In genomic region chr11:50210505-50211151, GRCm38 (mm10) we compare ENCODE assay signal across 8 mouse cellular contexts. TPM values are rescaled to one million over a fixed set of nuclear protein-coding genes. Genes with fewer than 3 reads are reported as not detected.
A peak's percentile ranks its signal among the peaks of the same experiment; 100 is the strongest.
DNase-seq lines count a peak whose midpoint lies in the region; ATAC-seq and TF ChIP-seq lines count a peak whose summit lies in the region.

Gene Sqstm1 (minus strand): TSS chr11:50210827.
Gene Mgat4b (plus strand): TSS chr11:50210890.

- TF ChIP-seq POLR2A in bone marrow, adult 2 months (IDR thresholded peaks at IDR 0.05; ENCODE audit: borderline replicate concordance, control insufficient read depth, low read depth, low read length) = peak; percentile 98
- peak; percentile 98 for TF ChIP-seq POLR2A in heart, adult 2 months (IDR thresholded peaks at IDR 0.05; ENCODE audit: insufficient read depth, low read depth, low read length)
- TF ChIP-seq POLR2A in kidney, adult 2 months (IDR thresholded peaks at IDR 0.05; ENCODE audit: low read depth, low read length) = peak; percentile 95

- peak within 1 kb of the TSS; percentile 92 for H3K4me3 ChIP-seq in bone marrow, adult 2 months (replicated peaks; ENCODE audit: control insufficient read depth, low read depth, low read length)
- H3K4me3 ChIP-seq in embryonic facial prominence, embryonic 14.5 days (ENCODE audit: low read depth, low read length) = peak within 1 kb of the TSS; percentile 96
- peak within 1 kb of the TSS; percentile 98 for H3K4me3 ChIP-seq in heart, adult 2 months
- H3K4me3 ChIP-seq in kidney, adult 2 months (ENCODE audit: insufficient read depth, low read depth, low read length) = peak within 1 kb of the TSS; percentile 87
- peak within 1 kb of the TSS; percentile 86 for H3K4me3 ChIP-seq in limb, embryonic 13.5 days
- H3K4me3 ChIP-seq in midbrain, embryonic 14.5 days (replicated peaks; ENCODE audit: low read depth, low read length) = peak within 1 kb of the TSS; percentile 87

- H3K4me2 ChIP-seq in embryonic facial prominence, embryonic 14.5 days (ENCODE audit: low read depth, low read length) = peak within 1 kb of the TSS; percentile 60
- H3K4me2 ChIP-seq in limb, embryonic 13.5 days (replicated peaks) = peak within 1 kb of the TSS; percentile 71
- peak within 1 kb of the TSS; percentile 72 for H3K4me2 ChIP-seq in midbrain, embryonic 14.5 days (ENCODE audit: low read length)

- H3K9me3 ChIP-seq in embryonic facial prominence, embryonic 14.5 days (ENCODE audit: control insufficient read depth, low read length) = no peaks in the 10 kb centered on the region
- H3K9me3 ChIP-seq in limb, embryonic 13.5 days = no peaks in the 10 kb centered on the region
- H3K9me3 ChIP-seq in midbrain, embryonic 14.5 days (ENCODE audit: control insufficient read depth, low read length) = no peaks in the 10 kb centered on the region

- no peak for TF ChIP-seq CTCF in bone marrow, adult 2 months (IDR thresholded peaks at IDR 0.05; ENCODE audit: control insufficient read depth, insufficient read depth, low read length)
- TF ChIP-seq CTCF in heart, adult 2 months (IDR thresholded peaks at IDR 0.05) = peak; percentile 19; the same call in 1 of the 2 replicates
- no peak for TF ChIP-seq CTCF in kidney, adult 2 months (conservative IDR thresholded peaks at IDR 0.05; ENCODE audit: insufficient read depth, insufficient read length, low read depth, low read length)

- peak within 1 kb of the TSS; percentile 100 for H3K27ac ChIP-seq in bone marrow, adult 2 months (ENCODE audit: control insufficient read depth, insufficient read depth, low read depth, low read length, poor library complexity)
- H3K27ac ChIP-seq in embryonic facial prominence, embryonic 14.5 days (replicated peaks; ENCODE audit: low read depth, low read length) = peak within 1 kb of the TSS; percentile 99
- peak within 1 kb of the TSS; percentile 100 for H3K27ac ChIP-seq in heart, adult 2 months
- peak within 1 kb of the TSS; percentile 97 for H3K27ac ChIP-seq in kidney, adult 2 months (ENCODE audit: insufficient read depth, low read depth, low read length)
- peak within 1 kb of the TSS; percentile 96 for H3K27ac ChIP-seq in limb, embryonic 13.5 days
- H3K27ac ChIP-seq in midbrain, embryonic 14.5 days (replicated peaks; ENCODE audit: low read depth, low read length) = peak within 1 kb of the TSS; percentile 96

- peak; percentile 77 for ATAC-seq in embryonic facial prominence, embryonic 14.5 days (ENCODE audit: low read depth)
- ATAC-seq in limb, embryonic 13.5 days (ENCODE audit: low FRiP score, low read depth) = peak; percentile 71
- ATAC-seq in midbrain, embryonic 14.5 days (ENCODE audit: low FRiP score, low TSS enrichment) = peak; percentile 80

- no peaks in the 10 kb centered on the region for H3K27me3 ChIP-seq in embryonic facial prominence, embryonic 14.5 days (replicated peaks; ENCODE audit: control insufficient read depth, insufficient read depth, low read length)
- no peaks in the 10 kb centered on the region for H3K27me3 ChIP-seq in heart, adult 2 months (ENCODE audit: control insufficient read depth, insufficient read depth, low read length)
- no peaks in the 10 kb centered on the region for H3K27me3 ChIP-seq in kidney, adult 2 months (replicated peaks; ENCODE audit: control insufficient read depth, insufficient read depth, low read length)
- no peaks in the 10 kb centered on the region for H3K27me3 ChIP-seq in limb, embryonic 13.5 days
- H3K27me3 ChIP-seq in midbrain, embryonic 14.5 days (ENCODE audit: control insufficient read depth, insufficient read depth, low read length) = no peaks in the 10 kb centered on the region

- intact Hi-C loops in heart, adult 2 months (cut with DNase I) = loop anchor here (2.0 kb wide), 1 partner anchor 14 kb away; no protein-coding TSS in a partner anchor

- H3K4me1 ChIP-seq in bone marrow, adult 2 months (ENCODE audit: control insufficient read depth, insufficient read depth, low read length) = no peaks in the 10 kb centered on the region
- H3K4me1 ChIP-seq in embryonic facial prominence, embryonic 14.5 days (ENCODE audit: control insufficient read depth, insufficient read depth, low read length) = peaks cover 14% of the 10 kb centered on the region; the same call in 1 of the 2 replicates
- peaks cover 18% of the 10 kb centered on the region for H3K4me1 ChIP-seq in heart, adult 2 months (ENCODE audit: control insufficient read depth, insufficient read depth, low read length)
- peaks cover 51% of the 10 kb centered on the region for H3K4me1 ChIP-seq in kidney, adult 2 months (ENCODE audit: control insufficient read depth, insufficient read depth, low read length)
- peaks cover 17% of the 10 kb centered on the region for H3K4me1 ChIP-seq in limb, embryonic 13.5 days
- H3K4me1 ChIP-seq in midbrain, embryonic 14.5 days (ENCODE audit: control insufficient read depth, insufficient read depth, low read length) = peaks cover 21% of the 10 kb centered on the region

- H3K36me3 ChIP-seq in embryonic facial prominence, embryonic 14.5 days (ENCODE audit: control insufficient read depth, insufficient read depth, low read length) = peaks cover 26% of the 10 kb centered on the region
- H3K36me3 ChIP-seq in heart, adult 2 months (ENCODE audit: control insufficient read depth, insufficient read depth, low read length) = peaks cover 18% of the 10 kb centered on the region
- peaks cover 15% of the 10 kb centered on the region; the same call in 1 of the 2 replicates for H3K36me3 ChIP-seq in kidney, adult 2 months (ENCODE audit: control insufficient read depth, insufficient read depth, low read length)
- peaks cover 26% of the 10 kb centered on the region for H3K36me3 ChIP-seq in limb, embryonic 13.5 days
- peaks cover 21% of the 10 kb centered on the region for H3K36me3 ChIP-seq in midbrain, embryonic 14.5 days (ENCODE audit: control insufficient read depth, insufficient read depth, low read length)

- under 1% methylated on average over 48 of the region's 48 CpGs for WGBS in bone marrow, adult 2 months
- WGBS in embryonic facial prominence, embryonic 14.5 days = 2% methylated on average over 39 of the region's 48 CpGs
- under 1% methylated on average over 48 of the region's 48 CpGs for WGBS in heart, adult 2 months
- WGBS in kidney, adult 2 months = under 1% methylated on average over 48 of the region's 48 CpGs
- WGBS in limb, embryonic 13.5 days = under 1% methylated on average over 48 of the region's 48 CpGs
- under 1% methylated on average over 48 of the region's 48 CpGs for whole genome bisulfite sequencing in midbrain, embryonic 14.5 days

- H3K79me2 ChIP-seq in heart, adult 2 months (replicated peaks; ENCODE audit: control insufficient read depth, insufficient read depth, low read length) = no peaks in the 10 kb centered on the region

- peak; percentile 88 for DNase-seq in 416B (ENCODE audit: low read depth)
- peak; percentile 83 for DNase-seq in embryonic facial prominence, embryonic 14.5 days (ENCODE audit: low spot score)
- peak; percentile 90 to 93 for DNase-seq in heart, adult 2 months
- peak; percentile 85 for DNase-seq in kidney, adult 2 months
- peak; percentile 92 for DNase-seq in midbrain, embryonic 14.5 days
- DNase-seq in spleen, adult 12 weeks (ENCODE audit: low spot score) = peak; percentile 78

- TF ChIP-seq EP300 in heart, adult 2 months (IDR thresholded peaks at IDR 0.05; ENCODE audit: insufficient read depth, low read depth, low read length) = peak; percentile 5; the same call in 1 of the 2 replicates

- peak within 1 kb of the TSS; percentile 96 for H3K9ac ChIP-seq in embryonic facial prominence, embryonic 14.5 days (ENCODE audit: low read depth, low read length)
- H3K9ac ChIP-seq in heart, adult 2 months (ENCODE audit: low read depth, low read length) = peak within 1 kb of the TSS; percentile 98
- peak within 1 kb of the TSS; percentile 97 for H3K9ac ChIP-seq in limb, embryonic 13.5 days
- peak within 1 kb of the TSS; percentile 92 for H3K9ac ChIP-seq in midbrain, embryonic 14.5 days (replicated peaks; ENCODE audit: low read length)

RNA-seq across cellular contexts. Expression of gene Sqstm1, which starts in this region (rescaled TPM):
- 172 TPM in 2 replicates for polyA plus RNA-seq in bone marrow, adult 2 months (2011; ENCODE audit: insufficient read depth, insufficient read length, low replicate concordance, missing spikeins)
- polyA plus RNA-seq in embryonic facial prominence, embryonic 14.5 days (2014; fragmentation: Nextera tagmentation; extraction: Ambion mirVana) = 239 and 247 TPM in 2 replicates
- 100 to 1,000 TPM; 298 to 421 TPM for total RNA-seq in heart, adult 2 months (2021)
- polyA plus RNA-seq in heart, adult 2 months (2012; rRNA removed) = 200 and 225 TPM in 2 replicates
- 337 and 344 TPM in 2 replicates for polyA plus RNA-seq in kidney, adult 2 months (2012; rRNA removed)
- 214 TPM in 2 replicates for polyA plus RNA-seq in limb, embryonic 13.5 days (2015; fragmentation: Nextera tagmentation; extraction: Ambion mirVana)
- 293 and 312 TPM in 2 replicates for polyA plus RNA-seq in midbrain, embryonic 14.5 days (2014; fragmentation: Nextera tagmentation; extraction: Ambion mirVana)

RNA-seq across cellular contexts. Expression of gene Mgat4b, which starts in this region (rescaled TPM):
- 15.7 and 20.7 TPM in 2 replicates for polyA plus RNA-seq in bone marrow, adult 2 months (2011; ENCODE audit: insufficient read depth, insufficient read length, low replicate concordance, missing spikeins)
- 22.5 and 22.6 TPM in 2 replicates for polyA plus RNA-seq in embryonic facial prominence, embryonic 14.5 days (2014; fragmentation: Nextera tagmentation; extraction: Ambion mirVana)
- total RNA-seq in heart, adult 2 months (2021) = 10 to 100 TPM; 78.6 to 82.0 TPM
- 53.8 and 56.7 TPM in 2 replicates for polyA plus RNA-seq in heart, adult 2 months (2012; rRNA removed)
- 85.4 and 105 TPM in 2 replicates for polyA plus RNA-seq in kidney, adult 2 months (2012; rRNA removed)
- 17.1 and 20.5 TPM in 2 replicates for polyA plus RNA-seq in limb, embryonic 13.5 days (2015; fragmentation: Nextera tagmentation; extraction: Ambion mirVana)
- polyA plus RNA-seq in midbrain, embryonic 14.5 days (2014; fragmentation: Nextera tagmentation; extraction: Ambion mirVana) = 41.3 and 59.6 TPM in 2 replicates

Comparison
In these comparisons a context has a peak if more than half of its experiments do, and no peak if none do; other contexts are left out.
1. Peak in every context shown above with its lines: DNase-seq, ATAC-seq, H3K4me3 ChIP-seq and H3K27ac ChIP-seq.